Mouse (Mus musculus) brain, embryonic 14.5 days (tissue): ENCODE results near the gene Parp1.

Experiments used
- CTCF ChIP-seq: fragments of 200-500 bp; IDR thresholded peaks from 2 replicates; pipeline ENCODE4 v1.5.1; 2012; ENCODE audit warnings: inconsistent platforms, mild to moderate bottlenecking, moderate library complexity, borderline replicate concordance; ENCODE audit not compliant: insufficient read depth, insufficient read length; ENCODE audit errors: extremely low read depth
- POLR2A ChIP-seq: fragments of 200-500 bp; IDR thresholded peaks from 2 replicates; pipeline ENCODE4 v1.6.1; 2012; ENCODE audit warnings: mild to moderate bottlenecking, inconsistent platforms, borderline replicate concordance; ENCODE audit not compliant: poor library complexity, insufficient read depth, insufficient read length, severe bottlenecking; ENCODE audit errors: extremely low read depth

DNA sequence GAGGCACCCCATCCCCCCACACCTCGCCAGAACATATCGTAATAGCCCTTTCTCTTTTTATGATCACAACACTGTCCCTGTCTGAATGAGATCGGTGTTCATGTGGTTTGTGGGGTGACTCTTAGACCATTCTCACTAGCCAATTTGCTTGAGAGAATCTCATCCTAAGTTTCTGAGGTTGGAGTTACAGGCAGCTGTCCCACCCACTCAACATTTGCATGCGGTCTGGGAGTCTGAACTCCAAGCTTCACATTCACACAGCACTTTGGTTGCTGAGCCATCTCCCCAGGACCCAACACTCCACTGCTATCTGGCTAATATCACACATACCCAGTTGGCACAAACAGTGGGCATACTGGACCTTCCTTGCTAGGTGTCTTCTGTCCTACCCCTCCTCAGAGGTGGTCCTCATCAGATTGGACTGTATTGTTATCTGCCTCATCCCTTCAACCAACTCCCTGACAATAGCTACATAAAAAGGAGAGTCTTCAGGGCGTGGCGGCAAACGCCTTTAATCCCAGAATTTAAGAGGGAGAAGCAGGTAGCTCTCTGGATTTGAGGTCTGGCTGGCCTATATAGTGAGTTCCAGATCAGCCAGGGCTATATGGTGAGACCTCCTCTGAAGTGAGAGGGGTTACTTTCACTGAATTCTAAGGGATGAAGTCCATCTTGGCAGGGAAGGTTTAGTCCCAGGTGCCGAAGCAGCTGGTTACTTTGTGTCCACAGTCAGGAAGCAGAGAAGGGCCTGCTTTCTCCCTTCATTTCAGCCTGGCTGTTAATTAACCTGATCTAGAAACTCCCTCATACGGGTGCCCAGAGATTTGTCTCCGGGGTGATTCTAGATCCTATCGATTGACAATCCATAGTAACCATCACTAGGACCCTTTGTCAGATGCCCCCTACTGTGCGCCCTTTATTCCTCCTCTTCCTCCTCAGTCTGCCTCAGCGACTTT lies 21.6 kb upstream of the Parp1 start:
- TF ChIP-seq CTCF (no peak), POLR2A (no peak)
